Mouse (Mus musculus): Measurements from ENCODE around the gene Spata3. TPM values are rescaled to one million over a fixed set of nuclear protein-coding genes. Genes with fewer than 3 reads are reported as not detected.
"Not testable (repeated sequence)": the region's sequence is repeated elsewhere in the genome, so short reads cannot be mapped to it uniquely, and the experiment has no call there.

Gene Spata3
- total and polyA plus RNA-seq, 2 experiments, result not detected

- no peak for TF ChIP-seq POLR2A (IDR thresholded peaks at IDR 0.05; ENCODE audit: extremely low read depth, insufficient read depth, low read length)
- TF ChIP-seq CTCF (IDR thresholded peaks at IDR 0.05; ENCODE audit: low read depth, low read length), result no peak
- H3K4me1 ChIP-seq (ENCODE audit: control insufficient read depth, insufficient read depth, low read length), result 0 out of 2 replicates have a peak, but pooled peaks cover 2% of the 10 kb centered on the region
- H3K27ac ChIP-seq (replicated peaks; ENCODE audit: insufficient read depth, low read depth, low read length), result no peak overlapping the region
- 76% methylated on average over 3 of the region's 3 CpGs for WGBS
- no peak for DNase-seq (ENCODE audit: extremely low read depth, low read depth, low spot score)
- no peaks in the 10 kb centered on the region for H3K79me2 ChIP-seq (ENCODE audit: control insufficient read depth, insufficient read depth, low read length)
- no peak overlapping the region for H3K4me3 ChIP-seq (ENCODE audit: insufficient read depth, low read depth, low read length)
- no peak overlapping the region for H3K9ac ChIP-seq (ENCODE audit: low read depth, low read length)
- no peaks in the 10 kb centered on the region for H3K36me3 ChIP-seq (ENCODE audit: control insufficient read depth, insufficient read depth, low read length)
- no peaks in the 10 kb centered on the region for H3K27me3 ChIP-seq (ENCODE audit: control insufficient read depth, insufficient read depth, low read length)
These were observed 38.9 kb upstream of the Spata3 start for GRCm38 (mm10) chr1:85977709-85978108.

DNA sequence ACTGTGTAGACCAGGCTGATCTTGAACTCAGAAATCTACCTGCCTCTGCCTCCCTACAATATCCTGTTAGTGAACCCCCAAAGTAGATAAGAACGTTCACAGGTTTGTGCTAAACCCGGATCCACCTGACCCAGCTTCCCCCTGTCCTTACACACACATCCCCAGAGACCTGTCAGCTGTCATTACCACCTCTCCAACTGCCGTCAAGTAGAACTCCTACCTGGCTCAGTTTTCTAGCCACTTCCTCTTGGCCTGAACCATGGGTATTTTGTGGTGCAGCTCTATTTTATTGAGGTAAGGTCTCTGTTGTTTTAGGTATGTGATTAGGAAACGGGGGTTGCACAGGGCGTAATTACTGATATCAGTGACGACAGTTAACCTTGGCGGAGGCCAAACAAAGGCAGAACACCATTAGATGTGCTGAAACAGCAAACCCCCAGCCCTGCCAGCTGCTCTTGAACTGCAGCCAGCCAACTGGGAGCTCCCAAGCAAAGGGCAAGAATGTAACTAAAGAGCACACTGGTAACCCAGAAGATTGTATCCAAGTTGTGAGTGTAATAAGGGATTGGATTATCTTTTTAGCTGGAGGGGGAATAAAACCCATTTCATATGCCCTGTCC, 34.8 kb upstream of the Spata3 start:
- TF ChIP-seq CTCF (IDR thresholded peaks at IDR 0.05; ENCODE audit: low read depth, low read length), result no peak
- TF ChIP-seq POLR2A (IDR thresholded peaks at IDR 0.05; ENCODE audit: extremely low read depth, insufficient read depth, low read length), result no peak
- Histone ChIP-seq H3K27ac (replicated peaks; ENCODE audit: insufficient read depth, low read depth, low read length) (no peak overlapping the region), H3K9ac (ENCODE audit: low read depth, low read length) (no peak overlapping the region), H3K4me1 (ENCODE audit: control insufficient read depth, insufficient read depth, low read length) (0 out of 2 replicates have a peak, but pooled peaks cover 2% of the 10 kb centered on the region), H3K79me2 (ENCODE audit: control insufficient read depth, insufficient read depth, low read length) (no peaks in the 10 kb centered on the region), H3K27me3 (ENCODE audit: control insufficient read depth, insufficient read depth, low read length) (no peaks in the 10 kb centered on the region), H3K36me3 (ENCODE audit: control insufficient read depth, insufficient read depth, low read length) (no peaks in the 10 kb centered on the region), H3K4me3 (ENCODE audit: insufficient read depth, low read depth, low read length) (no peak overlapping the region)
- WGBS, result 15% methylated on average over 7 of the region's 7 CpGs
- DNase-seq (ENCODE audit: extremely low read depth, low read depth, low spot score), result peak; percentile 63

GRCm38 (mm10) chr1:85985784-85986183, 30.8 kb upstream of the Spata3 start:
- Histone ChIP-seq H3K9ac (ENCODE audit: low read depth, low read length) (no peak overlapping the region), H3K36me3 (ENCODE audit: control insufficient read depth, insufficient read depth, low read length) (no peaks in the 10 kb centered on the region), H3K27ac (replicated peaks; ENCODE audit: insufficient read depth, low read depth, low read length) (no peak overlapping the region), H3K79me2 (ENCODE audit: control insufficient read depth, insufficient read depth, low read length) (no peaks in the 10 kb centered on the region), H3K4me1 (ENCODE audit: control insufficient read depth, insufficient read depth, low read length) (0 out of 2 replicates have a peak, but pooled peaks cover 2% of the 10 kb centered on the region), H3K4me3 (ENCODE audit: insufficient read depth, low read depth, low read length) (no peak overlapping the region), H3K27me3 (ENCODE audit: control insufficient read depth, insufficient read depth, low read length) (no peaks in the 10 kb centered on the region)
- TF ChIP-seq CTCF (IDR thresholded peaks at IDR 0.05; ENCODE audit: low read depth, low read length) (no peak), POLR2A (IDR thresholded peaks at IDR 0.05; ENCODE audit: extremely low read depth, insufficient read depth, low read length) (no peak)
- DNase-seq (ENCODE audit: extremely low read depth, low read depth, low spot score), result no peak
- 84% methylated on average over 3 of the region's 3 CpGs for WGBS

DNA sequence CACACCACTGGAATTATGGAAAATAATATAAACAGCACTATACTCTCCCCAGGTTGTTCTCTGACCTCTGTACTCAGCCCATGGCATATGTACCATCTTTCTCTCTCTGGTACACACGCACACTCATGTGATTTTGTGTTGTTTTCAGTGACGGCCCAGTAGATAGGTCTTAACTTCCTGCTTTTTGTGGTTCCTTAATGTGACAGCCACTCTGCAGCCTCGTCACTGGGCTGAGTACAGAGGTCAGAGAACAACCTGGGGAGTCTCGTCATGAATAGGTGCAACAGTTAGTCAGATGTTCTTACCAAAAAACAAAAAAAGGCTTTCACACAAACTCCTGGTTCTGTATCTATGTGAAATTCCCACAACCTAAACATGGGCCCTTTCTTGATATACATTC, 28.3 kb upstream of the Spata3 start:
- 82% methylated on average over 4 of the region's 4 CpGs for WGBS
- DNase-seq (ENCODE audit: extremely low read depth, low read depth, low spot score), result no peak

DNA sequence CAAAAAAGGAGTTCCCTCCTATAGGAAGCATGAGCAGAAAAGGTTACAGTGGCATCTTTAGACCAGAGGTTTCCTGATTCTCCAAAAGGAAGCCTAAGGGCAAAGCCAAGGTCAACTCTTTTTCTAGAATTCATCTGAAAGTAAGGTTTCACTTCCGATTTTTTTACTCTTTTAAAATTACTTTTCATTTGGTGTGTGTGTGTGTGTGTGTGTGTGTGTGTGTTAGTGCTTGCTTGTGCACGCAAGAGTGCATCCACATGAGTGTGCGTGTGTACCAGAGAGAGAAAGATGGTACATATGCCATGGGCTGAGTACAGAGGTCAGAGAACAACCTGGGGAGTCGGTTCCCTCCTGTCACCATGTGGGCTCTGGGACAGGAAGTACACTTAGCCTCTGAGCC, 27.7 kb upstream of the Spata3 start:
- not testable (repeated sequence) for H3K27ac ChIP-seq (replicated peaks; ENCODE audit: insufficient read depth, low read depth, low read length)
- WGBS, result 71% methylated on average over 4 of the region's 4 CpGs

More for the DNA sequence above, 28.3 kb upstream of the Spata3 start:
- no peaks in the 10 kb centered on the region for H3K4me1 ChIP-seq (ENCODE audit: control insufficient read depth, insufficient read depth, low read length)
- TF ChIP-seq POLR2A (IDR thresholded peaks at IDR 0.05; ENCODE audit: extremely low read depth, insufficient read depth, low read length) (no peak), CTCF (IDR thresholded peaks at IDR 0.05; ENCODE audit: low read depth, low read length) (no peak)
- no peaks in the 10 kb centered on the region for H3K27me3 ChIP-seq (ENCODE audit: control insufficient read depth, insufficient read depth, low read length)
- no peaks in the 10 kb centered on the region for H3K79me2 ChIP-seq (ENCODE audit: control insufficient read depth, insufficient read depth, low read length)
- H3K36me3 ChIP-seq (ENCODE audit: control insufficient read depth, insufficient read depth, low read length), result no peaks in the 10 kb centered on the region
- H3K4me3 ChIP-seq (ENCODE audit: insufficient read depth, low read depth, low read length), result no peak overlapping the region
- no peak overlapping the region for H3K9ac ChIP-seq (ENCODE audit: low read depth, low read length)
- no peak overlapping the region for H3K27ac ChIP-seq (replicated peaks; ENCODE audit: insufficient read depth, low read depth, low read length)

DNA sequence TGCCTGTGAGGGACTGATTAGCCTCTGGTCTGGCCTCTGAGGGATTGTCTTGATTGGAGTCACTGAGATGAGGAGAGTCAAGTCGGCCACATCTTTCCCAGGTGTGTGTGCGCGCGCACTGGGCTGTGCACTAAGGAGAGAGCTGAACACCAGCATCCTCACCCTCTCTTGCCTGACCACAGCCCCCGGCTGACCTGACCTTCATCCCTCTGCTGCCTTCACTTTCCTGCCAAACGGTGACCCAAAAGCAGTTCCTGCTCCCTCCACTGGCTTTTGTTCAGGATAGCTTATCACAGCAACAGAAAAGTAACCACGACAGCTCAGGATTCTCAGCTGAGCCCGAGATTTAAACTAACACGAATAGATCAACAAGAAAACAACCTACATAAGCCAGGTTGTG, 24.4 kb upstream of the Spata3 start:
- WGBS, result 70% methylated on average over 9 of the region's 9 CpGs
- no peak for TF ChIP-seq POLR2A (IDR thresholded peaks at IDR 0.05; ENCODE audit: extremely low read depth, insufficient read depth, low read length)
- no peak for TF ChIP-seq CTCF (IDR thresholded peaks at IDR 0.05; ENCODE audit: low read depth, low read length)
- no peak overlapping the region for H3K4me3 ChIP-seq (ENCODE audit: insufficient read depth, low read depth, low read length)
- no peaks in the 10 kb centered on the region for H3K79me2 ChIP-seq (ENCODE audit: control insufficient read depth, insufficient read depth, low read length)
- no peaks in the 10 kb centered on the region for H3K4me1 ChIP-seq (ENCODE audit: control insufficient read depth, insufficient read depth, low read length)
- H3K36me3 ChIP-seq (ENCODE audit: control insufficient read depth, insufficient read depth, low read length), result no peaks in the 10 kb centered on the region
- no peak overlapping the region for H3K9ac ChIP-seq (ENCODE audit: low read depth, low read length)
- no peak overlapping the region for H3K27ac ChIP-seq (replicated peaks; ENCODE audit: insufficient read depth, low read depth, low read length)
- no peaks in the 10 kb centered on the region for H3K27me3 ChIP-seq (ENCODE audit: control insufficient read depth, insufficient read depth, low read length)
- no peak for DNase-seq (ENCODE audit: extremely low read depth, low read depth, low spot score)

More for the DNA sequence above, 27.7 kb upstream of the Spata3 start:
- not testable (repeated sequence) for H3K9ac ChIP-seq (ENCODE audit: low read depth, low read length); H3K27me3 ChIP-seq (ENCODE audit: control insufficient read depth, insufficient read depth, low read length); H3K4me1 ChIP-seq (ENCODE audit: control insufficient read depth, insufficient read depth, low read length); H3K79me2 ChIP-seq (ENCODE audit: control insufficient read depth, insufficient read depth, low read length); H3K36me3 ChIP-seq (ENCODE audit: control insufficient read depth, insufficient read depth, low read length); H3K4me3 ChIP-seq (ENCODE audit: insufficient read depth, low read depth, low read length); DNase-seq (ENCODE audit: extremely low read depth, low read depth, low spot score)

Data from liver, adult 2 months (tissue).